Mouse (Mus musculus) embryo, embryonic 10.5 days (tissue): ENCODE data around the gene Cltc.
"Not testable (repeated sequence)": the region's sequence is repeated elsewhere in the genome, so short reads cannot be mapped to it uniquely, and the experiment has no call there.

Source experiments
- DNase-seq: peaks from one replicate; pipeline ENCODE4 v3.0.0-alpha.2; 2015; ENCODE audit warnings: low spot score

Cltc gene

DNA sequence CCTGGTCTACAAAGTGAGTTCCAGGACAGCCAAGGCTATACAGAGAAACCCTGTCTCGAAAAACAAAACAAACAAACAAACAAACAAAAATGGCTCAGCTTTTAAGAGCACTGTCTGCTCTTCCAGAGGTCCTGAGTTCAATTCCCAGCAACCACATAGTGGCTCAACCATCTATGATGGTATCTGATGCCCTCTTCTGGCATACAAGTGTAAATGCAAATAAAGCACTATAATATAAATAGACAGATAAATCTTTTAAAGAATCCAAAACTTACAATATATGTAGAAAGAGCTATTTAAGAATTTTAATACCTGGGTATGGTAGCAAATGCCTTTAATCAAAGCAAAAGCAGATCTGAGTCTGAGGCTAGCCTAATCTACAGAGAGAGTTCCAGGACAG is 19.1 kb downstream of the Cltc start:
- DNase-seq, result not testable (repeated sequence)

DNA sequence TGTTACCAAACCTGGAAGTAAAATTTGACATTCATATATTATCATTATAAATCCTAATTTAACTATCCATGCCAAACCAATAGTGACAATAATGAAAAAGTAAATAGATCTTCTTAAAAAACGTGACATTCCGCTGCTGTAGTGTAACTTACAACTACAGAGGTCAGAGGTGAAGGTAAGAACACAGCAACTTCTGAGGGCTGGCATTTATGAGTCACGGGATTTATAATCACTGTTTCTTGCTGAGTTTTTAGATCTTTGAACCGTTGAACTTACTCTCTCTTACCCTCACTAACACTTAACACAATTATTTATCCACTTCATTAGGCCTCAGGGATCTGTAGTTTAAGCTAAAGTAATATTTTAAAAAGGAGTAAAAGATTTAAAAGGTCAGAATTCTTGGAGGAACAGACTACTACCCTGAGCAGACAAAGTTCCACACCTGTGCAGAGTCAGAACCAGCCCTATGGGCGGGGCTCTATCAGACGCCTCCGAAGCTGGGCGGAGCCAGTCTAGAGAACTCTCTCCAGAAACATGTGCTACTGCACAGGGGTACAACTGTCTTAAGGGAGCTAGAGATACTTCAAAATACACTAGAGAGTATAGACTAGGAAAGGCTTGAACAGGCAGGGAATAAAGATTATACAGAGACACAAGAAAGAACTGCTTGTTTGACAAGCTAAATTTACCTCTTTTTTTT is 19.9 kb downstream of the Cltc start:
- peak; percentile 7 for DNase-seq

DNA sequence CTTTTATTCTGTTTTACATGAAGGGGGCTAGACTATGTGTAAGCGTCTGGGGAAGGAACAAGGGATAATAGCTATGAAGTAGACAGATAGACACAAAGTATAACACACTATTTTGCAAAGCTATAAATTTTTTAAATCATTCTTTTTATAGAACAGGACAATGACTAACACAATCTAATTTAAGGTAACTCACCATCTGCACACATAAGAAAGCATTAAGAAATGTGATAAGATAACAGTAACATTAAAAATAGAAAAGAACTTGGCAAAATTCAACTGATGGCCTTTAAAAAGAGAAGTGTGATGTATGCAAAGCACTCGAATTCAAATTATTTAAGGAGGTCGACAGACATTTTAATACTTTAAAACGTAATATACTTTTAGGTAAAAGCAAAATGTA is 22.4 kb downstream of the Cltc start:
- no peak for DNase-seq

- no peak for DNase-seq
These were observed 23.0 kb downstream of the Cltc start for GRCm38 (mm10) chr11:86734241-86734939.

- no peak for DNase-seq
These were observed 25.9 kb downstream of the Cltc start for GRCm38 (mm10) chr11:86731443-86731842.

DNA sequence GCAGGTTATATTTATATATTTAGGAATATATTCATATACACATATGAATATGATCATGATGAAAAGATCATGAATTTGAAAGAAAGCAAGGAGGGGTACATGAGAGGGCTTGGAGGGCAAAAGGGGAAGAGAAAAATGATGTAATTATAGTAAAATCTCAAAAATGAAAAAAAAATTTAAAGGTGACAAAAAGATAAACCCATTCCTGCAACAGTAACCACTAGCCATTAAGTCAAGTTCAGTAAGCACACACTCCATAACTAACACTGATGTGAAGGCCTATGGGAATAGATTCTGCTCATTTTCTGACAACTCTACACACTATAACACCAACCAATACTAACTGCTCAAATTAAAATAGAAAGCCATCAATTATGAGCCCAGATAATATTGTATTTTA is 31.8 kb downstream of the Cltc start:
- DNase-seq, result no peak

- no peak for DNase-seq
These were observed 32.4 kb downstream of the Cltc start for GRCm38 (mm10) chr11:86724982-86725381.

DNA sequence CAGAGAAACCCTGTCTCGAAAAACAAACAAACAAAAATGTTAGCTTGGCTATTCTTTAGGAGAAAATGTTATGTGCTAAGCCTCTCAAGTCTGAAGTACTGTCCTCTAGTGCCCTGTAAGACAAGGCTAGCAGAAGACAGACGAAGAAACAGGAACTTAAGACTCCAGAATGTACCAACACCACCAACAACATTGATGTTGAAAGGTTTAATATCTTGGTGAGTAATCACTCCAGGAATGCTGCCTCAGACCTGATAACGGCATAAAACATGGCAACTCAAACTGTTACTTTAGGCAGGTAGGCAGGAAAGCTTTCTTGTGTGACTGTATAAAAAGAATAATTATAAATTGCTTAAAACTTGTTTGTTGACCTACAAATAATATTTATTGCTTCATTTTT is 33.4 kb downstream of the Cltc start:
- DNase-seq, result no peak

GRCm38 (mm10) chr11:86719390-86719789 is 38.0 kb downstream of the Cltc start:
- DNase-seq, result no peak

DNA sequence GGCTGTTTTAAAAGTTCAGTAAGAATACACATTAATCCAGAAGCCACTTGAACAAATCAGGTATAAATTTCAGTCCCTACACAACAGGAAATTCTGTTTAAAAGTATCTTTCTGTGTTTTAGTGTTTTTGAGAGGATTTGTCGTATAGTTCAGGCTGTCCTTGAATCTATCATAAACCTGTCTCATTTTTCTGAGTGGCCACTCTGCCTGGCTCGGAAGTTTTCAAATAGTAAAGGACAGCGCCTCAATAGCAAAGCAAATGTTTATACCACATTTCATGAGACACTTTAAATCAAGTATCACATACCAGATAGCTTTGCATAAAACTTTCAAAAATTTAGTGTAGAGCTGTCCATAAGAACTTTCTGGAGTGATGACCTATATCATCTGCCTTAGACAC is 39.0 kb downstream of the Cltc start:
- no peak for DNase-seq

DNA sequence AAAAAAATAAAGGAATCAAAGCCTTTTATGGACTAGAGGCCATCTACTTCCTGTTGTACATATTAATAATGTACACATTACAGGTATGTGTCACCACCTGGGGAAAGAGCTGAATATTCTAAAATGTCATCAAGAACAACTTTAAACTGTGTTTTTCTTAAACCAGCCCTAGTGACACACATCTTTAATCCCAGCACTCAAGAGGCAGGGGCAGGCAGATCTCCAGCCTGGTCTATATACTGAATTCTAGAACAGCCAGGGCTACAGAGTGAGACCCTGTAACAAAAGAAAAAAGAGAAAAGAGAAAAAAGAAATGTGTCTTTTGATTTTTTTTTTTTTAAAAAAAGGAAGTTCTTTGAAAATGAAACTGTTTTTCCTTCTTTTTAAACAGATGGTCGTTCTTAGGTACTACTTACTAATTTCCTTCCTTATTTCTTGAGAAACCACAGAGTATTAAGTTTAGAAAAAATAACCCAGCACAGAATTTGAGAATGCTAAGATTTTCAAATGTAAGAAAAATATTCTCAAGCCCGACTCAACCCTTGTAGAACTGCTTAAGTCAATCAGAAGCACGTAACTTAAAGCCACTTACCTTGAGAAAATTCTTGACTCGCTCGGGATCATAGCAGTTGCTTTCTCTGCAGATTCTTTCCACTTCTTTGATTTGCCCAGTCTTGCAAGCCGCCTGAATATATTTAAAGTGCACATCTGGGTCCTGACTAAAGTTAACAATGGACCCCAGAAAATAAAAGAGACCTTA is 39.9 kb downstream of the Cltc start:
- no peak for DNase-seq

DNA sequence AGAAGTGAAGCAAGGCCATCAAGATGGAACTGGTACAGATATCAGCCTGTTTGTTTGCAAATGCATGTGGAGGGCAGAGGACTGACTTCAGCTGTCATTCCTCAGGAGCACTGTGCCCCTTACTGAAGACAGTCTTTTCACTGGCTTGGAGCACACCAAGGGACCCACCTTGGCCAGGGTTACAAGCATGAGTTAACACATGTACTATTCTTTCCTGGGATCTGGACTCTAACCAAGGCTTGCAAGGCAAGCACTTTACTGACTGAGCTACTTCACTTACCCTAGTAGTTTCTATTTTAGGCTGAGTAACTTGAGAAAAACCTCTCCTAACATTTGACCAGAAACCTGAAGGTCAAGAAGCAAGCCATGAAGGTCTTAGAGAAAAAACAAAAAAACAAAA is 42.8 kb downstream of the Cltc start:
- no peak for DNase-seq

- DNase-seq, result no peak
These were observed 56.2 kb downstream of the Cltc start for GRCm38 (mm10) chr11:86701151-86701550.

DNA sequence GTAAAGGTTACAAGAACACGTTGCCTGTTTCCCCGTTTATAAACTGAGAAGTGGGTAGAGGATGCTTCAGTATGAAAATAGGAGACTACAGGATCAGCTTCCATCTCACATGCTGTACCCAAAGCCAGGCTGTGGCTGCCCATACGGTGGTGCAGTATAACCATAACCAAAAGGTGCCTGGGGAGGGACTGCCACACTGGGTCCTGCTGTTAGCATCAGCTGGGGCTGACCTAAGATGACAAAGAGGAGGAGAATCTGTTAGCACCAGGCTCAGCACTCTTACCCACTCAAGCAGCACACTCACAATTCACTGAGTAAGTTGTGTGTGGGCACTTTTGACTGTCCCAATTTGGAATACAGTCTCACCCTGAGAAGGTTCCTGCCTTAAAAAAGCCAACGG is 61.9 kb downstream of the Cltc start:
- DNase-seq, result no peak

- DNase-seq, result no peak
These were observed 64.8 kb downstream of the Cltc start for GRCm38 (mm10) chr11:86692546-86692945.

DNA sequence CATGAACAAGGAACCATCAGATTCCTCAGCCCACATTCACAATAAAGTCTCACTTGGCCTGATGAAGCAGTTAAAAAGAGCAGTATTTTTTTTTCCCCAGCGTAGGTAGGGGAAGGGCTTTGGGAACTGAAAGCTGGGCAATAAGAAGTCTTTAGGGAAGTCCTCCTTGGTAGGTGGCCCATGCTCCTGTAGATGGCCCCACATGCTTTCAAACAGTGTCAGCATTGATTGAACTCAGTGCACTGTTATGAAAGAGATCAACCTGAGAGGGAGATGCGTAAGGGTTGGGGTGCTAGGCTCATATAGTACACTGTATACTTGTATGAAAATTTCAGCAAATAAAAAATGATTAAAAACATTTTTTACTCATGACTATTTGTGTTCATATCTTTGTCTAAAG is 65.4 kb downstream of the Cltc start:
- no peak for DNase-seq

DNA sequence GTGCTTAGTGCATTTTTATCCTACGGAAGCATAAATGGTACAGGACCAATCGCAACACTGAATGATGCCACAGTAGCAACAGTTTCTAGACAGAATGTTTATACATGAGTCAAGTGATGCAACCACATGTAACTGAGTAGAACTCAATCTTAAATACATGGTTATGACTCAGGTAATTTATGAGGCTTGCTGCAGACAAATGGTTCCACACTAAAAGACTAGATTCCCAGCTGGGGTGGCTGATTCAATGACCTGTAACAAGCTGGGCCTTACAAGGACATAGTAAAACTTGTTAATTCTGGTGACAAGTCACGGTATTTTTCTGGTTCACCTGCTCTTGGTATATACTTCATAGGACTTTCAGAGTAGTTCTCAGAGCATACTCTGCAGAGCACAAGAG is 65.9 kb downstream of the Cltc start:
- DNase-seq, result no peak

DNA sequence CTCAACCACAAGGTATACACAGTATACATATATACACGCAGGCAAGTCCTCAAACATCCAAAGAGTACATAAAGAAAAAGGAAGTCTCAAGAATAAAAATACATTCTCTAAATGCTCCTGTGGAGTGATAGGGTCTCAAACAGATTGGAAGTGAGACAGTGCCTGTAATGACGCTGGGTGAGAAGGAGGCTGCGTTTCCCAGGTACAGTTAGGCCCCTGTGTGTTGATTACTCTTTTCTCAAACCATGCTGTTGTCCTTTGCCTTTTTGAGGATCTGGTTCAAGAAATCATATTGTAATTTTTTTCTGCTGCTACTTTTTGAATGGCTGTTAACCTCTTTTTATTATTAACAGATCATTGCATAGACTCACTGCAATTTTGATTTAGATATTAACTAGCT is 67.0 kb downstream of the Cltc start:
- DNase-seq, result no peak

DNA sequence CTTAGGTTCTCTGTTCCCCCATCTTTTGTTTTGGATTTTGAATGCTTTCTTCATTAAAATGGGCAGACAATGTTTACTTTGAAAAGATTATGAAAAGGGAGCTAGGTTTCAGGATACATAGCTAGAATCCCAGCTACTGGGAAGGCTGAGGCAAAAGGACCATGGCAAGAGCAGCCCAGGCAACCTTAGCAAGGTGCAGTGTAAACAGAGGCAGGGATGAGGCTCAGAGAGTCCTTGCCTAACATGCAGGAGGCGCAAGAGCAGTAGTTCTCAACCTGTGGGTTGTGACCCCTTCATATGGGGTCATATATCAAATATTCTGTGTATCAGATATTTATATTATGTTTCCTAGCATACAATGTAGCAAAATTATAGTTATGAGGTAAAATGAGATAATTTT is 72.0 kb downstream of the Cltc start:
- no peak for DNase-seq

- peak; percentile 7 for DNase-seq
These were observed 73.0 kb downstream of the Cltc start for GRCm38 (mm10) chr11:86684126-86685012.

DNA sequence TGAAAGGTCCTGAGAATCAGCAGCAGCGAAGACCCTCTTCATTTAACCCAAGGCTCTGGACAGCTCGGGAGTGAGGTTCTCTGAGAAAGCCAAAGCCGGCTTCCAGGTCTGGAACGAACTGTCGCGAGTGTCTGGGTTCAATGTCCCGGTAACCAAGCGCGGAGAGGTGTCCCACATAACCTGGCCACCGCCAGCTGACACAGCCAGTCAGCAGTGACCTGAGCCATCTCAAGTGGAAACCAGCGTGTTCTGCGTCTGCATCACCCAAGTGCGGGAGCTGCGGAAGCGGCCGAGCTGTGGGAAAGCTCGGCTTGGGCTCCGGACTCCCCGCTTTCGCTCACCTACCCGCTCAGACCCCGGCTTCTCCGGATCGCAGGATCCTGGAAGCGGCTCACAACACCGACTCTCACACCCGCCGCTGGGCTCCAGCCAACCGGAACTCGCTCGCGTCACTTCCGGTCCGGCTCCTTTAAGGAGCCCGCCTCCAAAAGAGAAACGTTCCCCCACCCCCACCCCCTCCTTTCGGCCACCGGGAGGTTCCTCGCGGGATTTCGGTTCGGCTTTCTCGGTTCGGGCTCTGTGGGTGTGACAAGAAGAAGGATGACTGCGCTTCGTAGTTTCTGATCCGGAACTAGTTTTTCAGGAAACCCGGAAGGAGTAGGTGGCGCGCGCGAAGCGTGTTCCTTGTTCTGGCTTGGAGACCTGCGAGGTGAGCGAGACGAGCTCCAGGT is 73.8 kb downstream of the Cltc start, which contains the start of the genes Vmp1 and Ptrh2:
Gene Vmp1 (minus strand): TSS at position 442 of the 731 bp plus-strand sequence.
Gene Ptrh2 (plus strand): TSS at position 591 of the 731 bp plus-strand sequence.
- DNase-seq, result peak; percentile 97
